Mouse (Mus musculus) spleen, postnatal 4 days (tissue): Measurements from ENCODE around the gene Tulp1.
"Not testable (repeated sequence)": the region's sequence is repeated elsewhere in the genome, so short reads cannot be mapped to it uniquely, and the experiment has no call there.

Experiments
- DNase-seq, 2 experiments: peaks; one replicate each; pipeline ENCODE4 v3.0.0; 2022; ENCODE audit warnings: low spot score in 2 of 2

Tulp1 gene

DNA sequence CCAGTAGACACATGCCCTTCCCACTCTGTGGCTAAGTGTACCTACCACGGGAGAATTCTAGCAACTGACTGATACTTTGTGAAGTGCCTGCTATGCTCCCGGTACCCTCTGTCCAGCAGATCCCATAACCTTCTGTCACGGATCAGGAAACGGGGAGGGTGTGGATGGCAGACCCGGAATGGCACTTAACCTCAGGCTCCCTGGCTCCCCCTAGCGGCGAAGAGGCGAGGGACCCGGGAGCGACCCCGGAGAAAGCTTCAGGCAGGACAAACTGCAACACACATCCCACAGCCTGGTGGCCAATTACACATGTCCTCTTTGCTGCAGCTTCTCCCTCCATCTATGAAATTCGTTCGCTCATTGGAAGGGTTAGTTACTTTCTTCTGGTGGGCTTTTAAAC is 3.4 kb upstream of the Tulp1 start:
- DNase-seq = peak; percentile 77 to 94

DNA sequence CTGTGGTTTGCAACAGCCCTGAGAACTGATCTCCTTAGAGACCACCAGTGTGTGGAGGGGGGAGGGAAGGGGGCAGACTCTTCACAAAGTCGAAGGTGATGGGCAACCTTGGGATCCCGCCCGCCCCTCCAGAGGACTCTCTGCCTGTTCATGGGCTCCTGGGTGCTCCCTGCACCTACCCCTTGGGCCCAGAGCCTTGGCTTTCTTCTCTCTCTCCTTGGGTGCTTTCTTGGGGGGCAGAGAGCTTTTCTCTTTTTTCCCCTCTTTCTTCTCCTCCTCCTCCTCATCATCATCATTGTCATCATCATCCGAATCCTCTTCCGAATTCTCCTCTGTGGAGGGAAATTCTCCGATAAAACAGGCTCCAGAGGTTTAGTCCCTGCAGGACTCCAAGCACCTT is 1.5 kb downstream of the Tulp1 start:
- no peak for DNase-seq

DNA sequence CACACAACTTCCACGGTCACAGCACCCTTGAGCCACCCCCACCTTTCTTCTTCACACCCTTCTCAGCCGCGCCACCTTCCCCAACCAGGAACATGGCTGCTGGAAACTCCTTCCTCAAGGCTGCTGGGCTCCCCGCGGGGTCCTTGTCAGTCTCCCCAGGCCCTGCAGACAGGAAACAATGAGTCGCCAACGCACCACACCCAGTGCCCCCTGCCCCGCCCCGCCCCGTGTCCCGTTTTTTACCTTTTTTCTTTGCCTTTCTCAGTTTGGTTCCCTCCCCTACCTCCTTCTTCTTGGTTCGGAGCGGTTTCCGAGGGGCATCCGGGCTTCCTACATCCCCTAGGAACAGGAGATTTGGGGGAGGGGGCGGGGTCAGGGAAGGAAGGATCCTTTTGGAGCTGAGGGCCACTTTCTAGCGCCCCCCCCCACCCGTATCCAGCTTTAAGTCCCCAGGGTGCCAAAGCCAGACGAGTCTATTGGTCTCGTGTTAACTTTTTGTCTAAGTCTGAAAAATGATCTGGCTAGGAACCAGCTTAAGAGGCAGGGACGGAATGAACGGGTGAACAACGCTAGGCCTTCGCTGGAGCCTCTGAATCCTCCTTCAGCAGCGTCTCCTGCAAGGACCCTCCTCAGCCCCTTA is 2.2 kb downstream of the Tulp1 start:
- no peak for DNase-seq

DNA sequence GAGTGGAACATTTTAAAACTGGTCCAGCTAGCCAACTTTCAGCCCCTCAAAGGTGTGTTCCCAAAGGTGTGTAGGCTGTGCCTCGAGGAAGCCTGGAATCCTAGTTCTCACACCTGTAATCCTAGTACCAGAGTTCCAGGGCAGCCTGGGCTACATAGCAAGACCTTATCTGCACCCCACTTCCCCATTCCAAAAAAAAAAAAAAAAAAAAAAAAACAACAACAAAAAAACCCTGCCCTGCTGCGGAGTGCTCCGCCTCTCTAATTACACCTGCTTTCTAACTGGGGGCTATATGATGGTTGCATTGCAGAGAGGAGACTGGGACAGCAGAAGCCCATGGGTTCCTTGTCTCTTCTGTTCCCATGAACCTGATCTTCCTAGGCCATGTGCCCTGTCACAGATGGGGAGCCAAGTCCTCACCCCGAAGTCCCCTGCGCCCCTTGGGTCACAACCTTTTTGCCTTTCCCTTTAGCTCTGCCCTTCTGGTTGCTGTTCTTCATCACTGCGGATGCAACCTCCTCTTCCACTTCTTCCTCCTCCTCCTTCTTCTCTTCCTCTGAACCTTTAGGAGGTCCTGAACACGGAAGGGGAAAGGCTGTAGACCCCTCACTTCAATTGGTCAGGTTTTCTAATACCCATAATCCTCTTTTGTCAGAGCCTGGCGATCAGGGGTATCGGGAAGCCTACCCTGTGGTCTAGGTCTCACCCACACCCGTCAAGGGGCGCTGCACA is 2.9 kb downstream of the Tulp1 start:
- no peak for DNase-seq

DNA sequence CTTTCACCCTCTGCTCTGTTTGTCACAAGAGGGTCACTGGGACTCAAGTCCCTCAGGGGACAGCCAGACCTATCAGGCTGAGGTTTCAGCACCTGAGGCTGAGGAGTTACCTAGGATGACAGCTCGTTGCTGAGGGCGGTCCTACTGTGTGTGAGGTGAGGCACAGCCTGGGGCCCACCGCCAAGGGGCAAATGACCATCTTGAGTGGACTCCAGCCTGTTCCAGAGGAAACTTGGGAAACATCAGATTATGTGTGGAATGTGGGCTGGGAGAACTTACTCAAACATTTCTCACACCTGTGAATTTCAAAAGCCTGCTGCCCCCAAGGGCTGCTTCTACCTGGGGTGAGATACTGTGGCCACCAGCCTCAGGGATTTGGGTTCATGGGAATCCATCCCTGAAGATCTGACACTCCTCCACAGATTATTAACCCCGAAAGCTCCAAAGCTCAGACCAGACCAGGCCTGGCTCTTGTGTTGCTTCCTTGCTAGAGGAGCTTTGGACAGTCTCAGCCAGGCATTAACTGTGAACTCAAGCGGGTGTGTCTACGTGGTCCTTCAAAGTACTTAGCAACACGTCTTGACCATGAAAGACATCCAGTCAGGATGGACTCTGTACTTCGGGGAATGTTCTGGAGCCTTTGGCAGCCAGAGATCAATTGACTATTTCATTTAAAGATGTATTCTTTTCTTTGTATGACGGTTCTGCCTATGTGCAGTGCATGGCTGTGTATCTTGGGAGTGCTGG is 4.3 kb downstream of the Tulp1 start:
- DNase-seq = no peak

DNA sequence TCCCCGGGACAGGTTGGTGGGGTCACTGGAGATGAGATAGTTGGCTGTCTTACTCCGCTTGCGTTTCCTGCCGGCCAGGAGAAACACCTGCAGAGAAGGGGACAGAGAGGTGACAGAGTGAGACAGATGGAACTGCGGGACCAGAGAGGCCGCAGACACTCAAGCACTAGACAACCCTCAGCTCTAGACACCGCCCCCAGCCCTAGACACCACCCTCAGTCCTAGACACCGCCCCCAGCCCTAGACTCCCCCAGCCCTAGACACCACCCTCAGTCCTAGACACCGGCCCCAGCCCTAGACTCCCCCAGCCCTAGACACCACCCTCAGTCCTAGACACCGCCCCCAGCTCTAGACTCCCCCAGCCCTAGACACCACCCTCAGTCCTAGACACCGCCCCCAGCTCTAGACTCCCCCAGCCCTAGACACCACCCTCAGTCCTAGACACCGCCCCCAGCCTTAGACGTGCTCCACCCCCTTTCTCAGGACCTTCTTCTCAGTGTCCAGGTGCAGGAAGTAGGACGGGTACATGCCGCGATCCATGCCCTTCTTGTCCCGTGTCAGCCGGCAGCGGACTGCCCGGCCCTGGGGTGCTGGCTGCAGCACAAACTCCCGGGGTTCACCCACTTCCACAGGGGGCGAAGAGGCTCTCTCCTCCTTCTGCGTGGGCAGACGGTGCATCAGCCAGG is 6.3 kb downstream of the Tulp1 start:
- not testable (repeated sequence) for DNase-seq

DNA sequence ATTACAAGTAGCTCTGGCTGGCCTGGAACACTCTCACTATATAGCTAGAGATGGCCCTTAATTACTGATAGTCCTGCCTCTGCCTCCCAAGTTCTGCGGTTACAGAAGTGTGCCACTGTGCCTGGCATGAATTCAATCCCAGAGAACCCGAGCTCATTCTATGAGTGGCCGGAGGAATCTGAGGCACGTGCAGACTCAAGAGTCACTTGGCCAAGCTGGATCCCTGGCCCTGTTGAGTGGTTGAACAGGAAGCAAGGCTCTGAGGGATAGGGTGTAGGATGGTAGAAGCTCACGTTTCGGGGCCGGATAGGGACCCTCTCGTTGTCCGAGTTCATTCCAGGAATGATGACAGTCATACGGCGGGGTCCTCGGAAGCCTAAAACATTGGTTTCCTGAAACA is 9.2 kb downstream of the Tulp1 start:
- DNase-seq = no peak

DNA sequence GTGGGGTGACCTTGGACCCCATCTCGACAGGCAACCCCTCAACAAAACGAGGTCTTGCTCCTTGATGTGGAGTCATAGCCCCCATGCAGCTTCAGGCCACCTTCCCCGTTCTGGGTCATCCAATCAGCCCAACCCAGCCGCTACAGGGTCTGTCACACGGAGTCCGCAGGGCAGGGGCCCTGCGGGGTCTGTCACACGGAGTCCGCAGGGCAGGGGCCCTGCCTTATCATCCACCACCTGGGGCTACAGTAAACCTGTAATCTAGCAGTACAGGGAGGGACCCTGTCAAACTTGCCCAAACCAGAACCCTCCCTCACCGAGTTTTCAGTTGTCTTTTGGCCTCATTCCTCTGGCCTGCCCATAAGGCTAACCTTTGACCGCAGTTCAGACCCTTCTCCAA is 13.0 kb downstream of the Tulp1 start:
- peak in 1 of 2 experiments; percentile 55 for DNase-seq

DNA sequence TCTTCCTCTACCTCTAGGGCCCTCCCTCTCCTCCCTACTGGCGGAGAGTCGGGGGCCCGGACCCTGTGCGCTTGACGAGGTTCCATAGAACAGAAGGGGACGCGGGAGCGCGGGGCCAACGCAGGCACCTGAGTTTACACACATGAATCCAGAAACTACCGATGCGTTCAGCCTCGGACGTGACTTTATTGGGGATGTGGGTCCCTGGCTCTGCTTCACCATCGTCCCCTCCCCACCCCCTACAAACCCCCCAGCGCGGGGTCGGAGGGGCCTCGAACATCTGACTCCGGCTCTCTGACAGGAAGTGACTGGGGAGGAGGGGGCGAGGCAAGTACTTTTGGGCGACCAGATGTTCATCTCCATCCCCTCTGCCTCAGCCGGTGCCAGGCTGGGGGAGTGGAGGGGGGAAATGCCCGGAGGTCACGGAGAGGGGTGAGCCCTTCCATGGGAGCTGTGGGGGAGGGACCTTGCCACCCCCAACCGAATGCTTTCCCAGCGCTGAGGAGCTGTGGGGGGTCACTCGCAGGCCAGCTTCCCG is 13.6 kb downstream of the Tulp1 start:
- no peak for DNase-seq

DNA sequence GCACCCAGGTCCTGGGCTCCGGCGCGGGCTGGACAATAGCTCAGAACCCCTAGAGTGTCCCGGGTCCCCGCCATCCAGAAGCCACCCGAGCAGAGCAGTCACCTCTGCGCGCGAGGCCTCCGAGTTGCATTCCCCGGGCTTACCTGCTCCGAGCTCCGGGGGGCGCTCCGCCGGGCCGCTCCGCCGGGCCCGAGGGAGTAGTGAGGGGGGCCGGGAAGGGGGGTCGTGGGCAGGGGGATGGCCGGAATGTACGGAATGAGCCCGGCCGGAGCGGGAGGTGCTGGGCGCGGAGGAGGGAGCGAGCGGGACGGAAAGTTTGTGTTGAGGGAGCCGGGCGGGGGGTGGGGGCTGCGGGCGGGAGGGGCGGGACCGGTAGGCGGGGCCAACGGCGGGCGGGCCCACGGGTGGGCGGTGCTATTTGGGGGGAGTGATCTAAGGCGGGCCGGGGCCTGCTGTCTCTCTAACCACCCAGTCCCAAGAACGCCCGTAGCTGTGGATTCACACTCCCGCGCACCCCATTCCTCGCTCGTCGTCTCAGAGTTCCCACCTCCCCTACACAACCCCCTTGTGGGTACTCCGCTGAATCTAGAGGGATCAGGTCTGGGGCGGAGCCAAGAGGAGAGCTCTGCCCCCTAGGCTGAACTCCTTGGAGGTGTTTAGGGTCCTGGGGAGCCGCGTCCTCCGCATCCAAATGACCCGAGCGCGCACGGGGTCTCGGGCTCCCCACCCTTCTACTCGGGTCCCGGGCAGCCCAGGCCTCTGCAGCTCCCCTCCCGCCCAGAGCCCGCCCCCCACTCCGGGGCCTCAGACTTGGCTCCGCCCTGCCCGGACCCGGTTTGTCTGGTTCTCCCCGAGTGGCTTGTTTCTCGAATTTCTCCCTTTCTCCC is 14.3 kb downstream of the Tulp1 start, which contains the start of gene Tead3:
Gene Tead3 (minus strand): TSS at position 352 of the 887 bp plus-strand sequence.
- DNase-seq = peak; percentile 80 to 89

DNA sequence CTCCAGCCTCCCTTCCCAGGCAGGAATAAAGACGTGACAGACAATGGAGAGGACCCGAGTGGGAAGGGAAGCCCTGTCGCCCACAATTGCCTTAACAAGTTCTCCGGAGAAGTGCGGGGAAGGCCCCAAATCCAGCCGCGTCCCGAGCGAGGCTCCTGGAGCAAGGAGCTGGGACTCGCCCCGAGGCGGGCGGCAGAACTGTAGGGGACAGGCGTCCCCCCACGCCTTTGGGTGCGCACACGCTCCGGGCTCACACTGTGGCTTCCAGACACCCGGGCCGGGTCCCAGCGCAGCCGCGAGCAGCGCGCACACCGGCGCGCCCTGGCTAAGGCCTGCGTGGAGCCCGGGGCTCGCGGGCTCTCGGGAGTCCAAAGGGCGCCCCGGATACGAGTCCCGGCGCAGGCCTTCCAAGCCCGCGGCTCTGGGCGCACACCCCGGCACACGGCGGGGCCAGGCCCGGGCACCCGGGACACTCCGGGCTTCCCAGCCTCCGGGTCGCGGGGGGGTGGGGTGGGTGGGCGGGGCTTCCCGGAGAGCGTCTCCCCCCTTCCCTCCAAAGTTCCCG is 15.0 kb downstream of the Tulp1 start:
- no peak for DNase-seq

DNA sequence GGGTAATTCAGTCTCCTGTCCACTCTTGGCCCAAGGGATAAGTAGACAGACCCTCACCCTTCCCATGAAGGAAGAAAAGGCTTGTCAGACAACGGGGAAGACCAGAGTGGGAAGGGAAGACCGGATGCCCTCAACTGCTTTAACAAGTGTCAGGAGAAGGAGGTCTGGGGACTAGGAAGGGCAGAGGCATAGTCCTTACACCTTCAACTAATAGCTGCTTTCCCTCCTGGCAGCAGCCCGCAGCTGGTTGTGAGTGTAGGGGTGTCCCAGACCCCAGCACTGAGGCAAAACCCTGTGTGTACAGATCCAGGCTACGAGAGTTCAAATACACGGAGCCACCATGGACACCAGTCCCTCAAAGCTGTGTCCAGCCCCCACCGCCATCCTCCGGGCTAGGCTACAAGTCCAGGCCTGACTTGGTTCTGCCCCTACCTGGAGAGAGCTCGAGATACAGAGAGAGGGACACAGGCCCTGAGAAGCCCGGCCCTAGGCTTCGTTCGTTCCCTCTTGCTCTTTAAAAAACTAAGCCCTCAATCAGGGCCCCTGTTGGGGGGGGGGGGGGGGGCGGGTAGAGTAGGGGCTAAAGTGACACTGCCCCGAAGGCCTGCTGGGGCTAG is 15.7 kb downstream of the Tulp1 start:
- DNase-seq = no peak

DNA sequence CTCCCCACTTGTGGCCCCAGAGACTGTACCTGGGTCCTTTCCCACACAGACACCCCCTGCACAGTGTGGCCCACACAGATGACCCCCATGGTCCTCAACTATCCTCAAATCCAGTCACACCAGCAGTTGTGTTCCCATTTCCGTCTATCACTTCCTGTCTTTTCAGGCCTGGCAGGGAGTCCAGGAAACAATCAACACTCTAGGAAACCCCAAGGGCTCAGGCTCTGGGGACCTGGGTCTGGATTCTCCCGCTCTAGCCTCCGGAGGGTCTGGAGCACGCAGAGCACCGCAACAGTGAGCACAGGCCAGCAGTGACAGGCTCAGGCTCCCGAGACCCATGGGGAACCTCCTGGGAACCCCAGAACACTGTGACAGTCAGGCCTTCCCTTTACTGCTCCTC is 16.8 kb downstream of the Tulp1 start:
- no peak for DNase-seq

DNA sequence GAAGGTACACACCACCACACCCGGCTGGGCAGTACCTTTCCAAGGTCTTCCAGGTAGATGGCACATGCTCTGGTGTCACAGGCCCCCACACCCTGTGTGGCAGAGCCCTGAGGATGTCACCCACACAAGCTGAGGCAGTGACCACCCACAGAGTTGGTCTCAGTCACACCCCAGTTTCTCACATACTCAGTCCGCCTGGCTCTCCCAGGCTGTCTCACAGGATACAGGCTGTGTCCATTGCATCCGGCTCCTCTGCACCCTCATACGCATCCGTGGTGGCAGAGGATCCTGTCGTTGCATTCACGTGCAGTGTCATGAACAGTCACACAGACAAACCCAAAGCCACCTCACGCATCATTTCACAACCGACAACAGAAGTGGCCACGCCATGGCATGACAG is 17.7 kb downstream of the Tulp1 start:
- no peak for DNase-seq

DNA sequence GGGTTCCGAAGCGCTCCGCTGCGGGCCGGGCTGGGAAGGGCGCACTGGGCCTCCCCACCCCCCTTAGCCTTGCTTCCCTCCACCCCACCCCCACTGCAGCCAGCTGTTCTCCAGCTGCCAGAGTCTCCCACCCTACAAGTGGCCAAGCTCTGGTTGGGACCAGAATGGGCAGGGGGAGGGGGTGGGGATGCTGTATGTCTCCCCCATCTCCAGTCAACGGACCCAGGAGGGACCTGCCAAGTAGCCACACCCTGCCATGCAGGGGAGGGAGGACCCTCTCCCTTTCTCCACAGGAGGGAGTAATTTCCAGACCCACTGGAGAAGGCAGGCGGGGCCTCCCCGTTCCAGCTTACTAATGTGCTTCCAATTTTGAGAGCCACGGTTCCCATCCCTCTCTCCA is 19.1 kb downstream of the Tulp1 start:
- DNase-seq = no peak

DNA sequence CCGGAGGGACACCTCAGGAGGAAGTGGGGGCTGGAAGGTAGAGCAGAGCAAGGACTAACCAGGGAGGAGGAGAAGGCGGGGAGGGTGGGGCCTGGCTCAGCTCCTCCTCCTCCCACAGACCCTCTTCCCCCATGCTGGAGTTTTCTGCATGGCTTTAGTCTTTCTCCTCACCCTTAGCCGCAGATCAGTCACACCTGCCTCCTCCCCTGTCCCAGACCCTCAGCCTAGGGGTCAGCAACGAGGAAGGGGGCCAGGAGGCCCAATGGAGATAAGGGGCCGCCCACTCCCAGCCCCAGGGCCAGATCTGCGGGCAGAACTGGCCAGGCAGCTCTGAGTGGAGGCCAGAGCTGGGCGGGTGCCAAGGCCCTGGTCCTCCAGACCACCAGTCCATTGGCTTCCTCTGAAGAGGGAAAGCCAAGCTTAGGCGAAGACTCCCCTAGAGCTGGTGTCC is 19.7 kb downstream of the Tulp1 start:
- no peak for DNase-seq

DNA sequence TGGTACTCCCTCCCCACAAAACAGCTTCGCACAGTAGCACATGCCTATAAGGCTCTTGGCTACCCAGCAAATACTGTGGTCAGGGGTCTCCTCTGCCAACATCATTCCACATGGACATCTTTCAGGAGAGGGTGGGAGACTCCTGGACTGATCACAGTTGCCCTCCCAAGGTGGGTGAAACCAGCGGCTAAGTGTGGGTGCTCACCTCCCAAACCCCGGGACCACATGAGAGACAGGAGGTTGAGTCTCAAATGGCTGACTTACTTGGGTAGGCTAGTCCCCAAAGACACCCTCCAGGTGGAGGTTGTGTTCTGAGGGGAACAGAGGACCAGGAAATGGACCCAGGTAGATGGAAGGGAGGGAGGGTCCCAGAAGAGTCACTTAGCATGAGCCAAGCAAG is 20.4 kb downstream of the Tulp1 start:
- no peak for DNase-seq

DNA sequence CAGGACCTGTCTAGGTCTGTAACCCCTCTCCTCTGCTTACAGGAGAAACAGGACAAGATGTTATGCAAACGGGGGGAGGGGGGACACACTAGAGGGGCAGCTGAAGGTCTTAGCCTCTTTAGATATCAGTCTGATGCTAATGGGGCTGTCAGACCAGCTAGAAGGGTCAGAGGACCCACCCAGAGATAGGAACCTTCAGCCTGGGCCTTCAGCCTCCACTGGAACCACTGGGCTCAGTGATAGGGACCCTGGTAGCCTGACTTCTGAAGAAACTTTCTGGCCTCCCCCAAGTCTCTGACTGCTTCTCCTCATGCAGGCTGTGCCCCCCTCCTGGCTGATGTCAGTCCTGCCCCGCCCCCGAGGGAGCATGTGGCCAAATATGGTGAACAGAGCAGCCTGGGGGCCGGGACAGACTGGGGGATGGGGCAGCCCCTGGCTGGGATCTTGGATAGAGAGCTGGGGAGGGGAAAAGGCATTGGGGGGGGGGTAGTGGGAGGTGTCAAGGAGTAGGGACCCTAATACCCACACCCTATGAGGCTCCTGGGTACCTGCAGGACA is 20.9 kb downstream of the Tulp1 start:
- no peak for DNase-seq

DNA sequence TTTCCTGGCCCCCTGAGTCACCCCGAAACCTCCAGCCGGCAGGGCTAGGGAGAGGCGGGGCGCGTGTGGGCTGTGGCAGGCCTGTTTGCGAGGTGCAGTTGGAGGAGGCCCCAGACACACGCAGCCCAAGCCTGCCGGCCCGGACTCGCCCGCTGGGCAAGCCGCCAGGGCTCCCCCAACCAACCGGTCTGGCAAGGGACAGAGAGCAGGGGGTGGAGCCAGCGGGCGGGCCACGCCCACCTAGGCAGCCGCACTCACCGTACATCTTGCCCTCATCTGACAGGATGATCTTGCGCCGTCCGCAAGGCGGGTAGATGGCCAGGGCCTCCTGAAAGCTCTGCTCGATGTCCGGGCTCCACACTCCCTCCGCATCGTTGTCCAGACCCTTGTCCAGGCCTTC is 23.9 kb downstream of the Tulp1 start:
- peak; percentile 80 to 87 for DNase-seq

DNA sequence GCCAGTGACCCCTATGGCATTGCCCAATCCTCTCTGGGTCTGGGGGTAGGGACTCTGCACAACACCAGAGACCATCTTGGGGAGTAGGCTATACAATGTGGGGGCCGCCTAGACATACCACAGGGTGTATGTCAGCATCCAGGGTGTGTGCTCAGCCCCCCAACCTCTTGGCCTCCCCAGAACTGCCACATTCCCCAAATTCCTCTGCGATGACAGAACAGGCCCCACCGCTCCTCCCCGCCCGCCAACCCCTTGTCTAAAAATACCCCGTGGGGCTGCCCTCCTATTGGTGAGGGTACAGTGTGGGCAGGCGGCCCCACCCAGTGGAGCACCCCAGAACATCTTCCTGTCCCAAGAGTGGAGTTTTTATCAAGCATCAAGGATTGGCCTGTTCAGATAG is 24.4 kb downstream of the Tulp1 start:
- no peak for DNase-seq
